Mouse (Mus musculus) heart, postnatal 0 days (tissue): ENCODE data around the gene Slc35f1.

ENCODE experiments used
- CTCF ChIP-seq: IDR thresholded peaks from 2 replicates; pipeline ENCODE4 v1.5.1; 2016; ENCODE audit warnings: antibody characterized with exemption, control low read depth, low read depth
- EP300 ChIP-seq: IDR thresholded peaks from 2 replicates; pipeline ENCODE4 v1.6.1; 2016; ENCODE audit warnings: antibody characterized with exemption, low read depth

- TF ChIP-seq CTCF = no peak
- no peak for TF ChIP-seq EP300
Observed at GRCm38 (mm10) chr10:52871110-52871509, 180.8 kb downstream of the Slc35f1 start.
